In the genomic region with DNA sequence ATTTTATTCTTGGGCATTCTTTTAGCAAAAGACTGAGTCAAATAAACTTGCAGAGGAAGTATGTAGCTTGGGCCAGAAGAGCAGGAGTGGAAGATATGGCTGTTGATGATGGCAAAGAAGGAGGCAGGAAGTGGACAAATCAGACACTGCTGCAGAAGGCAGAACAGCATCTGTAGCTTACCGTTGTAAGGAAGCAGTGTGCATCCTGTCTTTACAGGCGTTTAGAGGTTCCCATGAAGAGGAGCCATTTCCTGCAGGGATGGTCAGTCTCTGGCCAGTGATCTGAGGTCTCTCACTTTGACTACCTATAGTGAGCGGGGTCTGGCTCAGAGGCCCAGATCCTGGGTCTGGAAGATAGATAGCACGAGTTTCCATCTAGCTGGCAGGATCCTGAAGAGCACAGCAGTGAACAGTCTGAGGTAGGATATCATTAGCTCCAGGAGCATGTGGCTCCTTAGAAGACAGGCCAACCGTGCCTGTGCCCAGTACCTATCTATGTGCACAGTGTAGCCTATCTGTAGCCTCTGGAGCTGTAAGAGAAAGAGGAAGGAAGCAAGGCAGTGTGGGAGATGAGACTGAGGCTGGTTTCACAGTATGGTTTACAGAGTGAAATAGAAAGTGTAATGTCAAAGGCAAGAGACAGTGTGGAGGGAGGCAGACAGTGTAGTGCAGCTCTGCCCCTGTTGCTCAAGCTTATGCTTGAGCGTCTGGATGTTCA, we compare ENCODE assay signal across 13 mouse cellular contexts. TPM values are rescaled to one million over a fixed set of nuclear protein-coding genes. Genes with fewer than 3 reads are reported as not detected.
DNase-seq lines count a peak whose midpoint lies in the region; ATAC-seq lines count a peak whose summit lies in the region.
"Had no signal": no experiment of that assay in that cellular context is flagged by ENCODE, and none has a peak within 500 bp of the region (broad histone marks: within the 10 kb centered on the region; RNA-seq: fewer than 3 reads in every experiment).

No protein-coding gene starts in this region.

- no peaks in the 10 kb centered on the region for H3K9me3 ChIP-seq in heart, embryonic 14.5 days (ENCODE audit: control insufficient read depth, low read length)
- no peaks in the 10 kb centered on the region for H3K9me3 ChIP-seq in heart, embryonic 11.5 days (replicated peaks; ENCODE audit: control insufficient read depth, low read length)
- no peaks in the 10 kb centered on the region for H3K9me3 ChIP-seq in liver, embryonic 15.5 days (replicated peaks)
- H3K9me3 ChIP-seq: intestine, embryonic 15.5 days had no signal

- H3K27me3 ChIP-seq in heart, embryonic 14.5 days (ENCODE audit: control insufficient read depth, insufficient read depth, low read length) = no peaks in the 10 kb centered on the region
- H3K27me3 ChIP-seq in heart, embryonic 11.5 days (ENCODE audit: control insufficient read depth, insufficient read depth, low read length) = no peaks in the 10 kb centered on the region
- no peaks in the 10 kb centered on the region for H3K27me3 ChIP-seq in liver, embryonic 15.5 days
- H3K27me3 ChIP-seq: intestine, embryonic 15.5 days had no signal

- H3K27ac ChIP-seq in heart, embryonic 14.5 days (replicated peaks in 1 of 2; ENCODE audit: control insufficient read depth in 1 of 2, insufficient read depth in 1 of 2, low read depth in 2 of 2, low read length in 2 of 2) = peak overlapping the region; percentile 8 to 37; a peak in 1 of 4 replicates
- no peak overlapping the region for H3K27ac ChIP-seq in heart, embryonic 11.5 days (ENCODE audit: low read depth, low read length)
- H3K27ac ChIP-seq in liver, embryonic 15.5 days (replicated peaks) = no peak overlapping the region
- H3K27ac ChIP-seq: intestine, embryonic 15.5 days had no signal

- H3K4me2 ChIP-seq in heart, embryonic 14.5 days (ENCODE audit: low read length) = no peak overlapping the region
- H3K4me2 ChIP-seq in heart, embryonic 11.5 days = no peak overlapping the region
- no peak overlapping the region for H3K4me2 ChIP-seq in liver, embryonic 15.5 days
- H3K4me2 ChIP-seq: intestine, embryonic 15.5 days had no signal

- 61% methylated on average over 6 of the region's 6 CpGs for WGBS in heart, embryonic 14.5 days
- WGBS in heart, embryonic 11.5 days (ENCODE audit: insufficient replicate concordance) = 62% methylated on average over 6 of the region's 6 CpGs
- 24% methylated on average over 6 of the region's 6 CpGs for WGBS in liver, embryonic 15.5 days (ENCODE audit: insufficient replicate concordance)

- H3K4me1 ChIP-seq in heart, embryonic 14.5 days (ENCODE audit: control insufficient read depth in 2 of 2, insufficient read depth in 2 of 2, low read length in 2 of 2) = peaks cover 2 to 7% of the 10 kb centered on the region in 2 experiments; a peak in 1 of 4 replicates
- no peaks in the 10 kb centered on the region for H3K4me1 ChIP-seq in heart, embryonic 11.5 days (ENCODE audit: control insufficient read depth, insufficient read depth, low read length)
- peaks cover 6% of the 10 kb centered on the region; the same call in 1 of the 2 replicates for H3K4me1 ChIP-seq in liver, embryonic 15.5 days (replicated peaks)
- H3K4me1 ChIP-seq: intestine, embryonic 15.5 days had no signal

- DNase-seq in 416B (ENCODE audit: low read depth) = peak; percentile 86
- DNase-seq in adrenal gland, postnatal 14 days = no peak
- no peak for DNase-seq in right cerebral cortex, adult 2 months (ENCODE audit: low spot score in 2 of 2)
- no peak for DNase-seq in spleen, postnatal 4 days (ENCODE audit: low spot score in 2 of 2)
- DNase-seq: adrenal gland, postnatal 10 days; cerebellum, adult 11 months; lung, postnatal 10 days; thymus, postnatal 14 days had no signal

- no peak overlapping the region for H3K9ac ChIP-seq in heart, embryonic 14.5 days (ENCODE audit: low read length)
- no peak overlapping the region for H3K9ac ChIP-seq in heart, embryonic 11.5 days (ENCODE audit: low read depth, low read length)
- no peak overlapping the region for H3K9ac ChIP-seq in liver, embryonic 15.5 days
- H3K9ac ChIP-seq: intestine, embryonic 15.5 days had no signal

- H3K4me3 ChIP-seq in heart, embryonic 14.5 days (ENCODE audit: control insufficient read depth in 1 of 2, insufficient read depth in 1 of 2, low read depth in 1 of 2, low read length in 2 of 2) = no peak overlapping the region
- no peak overlapping the region for H3K4me3 ChIP-seq in heart, embryonic 11.5 days (ENCODE audit: low read depth, low read length)
- no peak overlapping the region for H3K4me3 ChIP-seq in liver, embryonic 15.5 days (replicated peaks)
- H3K4me3 ChIP-seq: intestine, embryonic 15.5 days had no signal

- H3K36me3 ChIP-seq in heart, embryonic 14.5 days (ENCODE audit: control insufficient read depth, insufficient read depth, low read length) = peaks cover 46% of the 10 kb centered on the region
- peaks cover 11% of the 10 kb centered on the region for H3K36me3 ChIP-seq in heart, embryonic 11.5 days (ENCODE audit: control insufficient read depth, insufficient read depth, low read length)
- peaks cover 32% of the 10 kb centered on the region for H3K36me3 ChIP-seq in liver, embryonic 15.5 days (replicated peaks)

- ATAC-seq in heart, embryonic 14.5 days (ENCODE audit: insufficient number of reproducible peaks, insufficient read depth, low FRiP score, low read depth) = no peak
- no peak for ATAC-seq in heart, embryonic 11.5 days (replicated peaks; ENCODE audit: insufficient number of reproducible peaks, low FRiP score, low TSS enrichment)
- peak; percentile 81 for ATAC-seq in activated CD4-positive, CD25-positive, alpha-beta regulatory T cell, adult 4 months
- ATAC-seq in liver, embryonic 15.5 days (ENCODE audit: insufficient read depth) = 0 out of 2 replicates have a peak, but pooled peaks have one; percentile 12
- ATAC-seq: intestine, embryonic 15.5 days had no signal

RNA-seq across cellular contexts. Expression of a gene that starts 42.8 kb away (rescaled TPM):
- 19.8 and 21.0 TPM in 2 replicates for polyA plus RNA-seq in heart, embryonic 14.5 days (2014; fragmentation: Nextera tagmentation; extraction: Ambion mirVana)
- polyA plus RNA-seq in heart, embryonic 11.5 days (2014; fragmentation: Nextera tagmentation; extraction: Ambion mirVana) = 16.4 and 16.9 TPM in 2 replicates
- 10 to 100 TPM; 40.0 to 41.0 TPM for polyA plus RNA-seq in activated CD4-positive, CD25-positive, alpha-beta regulatory T cell, adult 4 months (2017; shearing (Covaris generic))
- 8.6 and 9.8 TPM in 2 replicates for polyA plus RNA-seq in liver, embryonic 15.5 days (2015; fragmentation: Nextera tagmentation; extraction: Ambion mirVana)
- 16.7 and 21.8 TPM in 2 replicates for total RNA-seq in adrenal gland, postnatal 14 days (2021)

RNA-seq across cellular contexts. Expression of a gene that starts 42.9 kb away (rescaled TPM):
- 6.8 and 13.9 TPM in 2 replicates for polyA plus RNA-seq in heart, embryonic 14.5 days (2014; fragmentation: Nextera tagmentation; extraction: Ambion mirVana)
- polyA plus RNA-seq in heart, embryonic 11.5 days (2014; fragmentation: Nextera tagmentation; extraction: Ambion mirVana) = 5.6 and 6.0 TPM in 2 replicates
- polyA plus RNA-seq in activated CD4-positive, CD25-positive, alpha-beta regulatory T cell, adult 4 months (2017; shearing (Covaris generic)) = not detected
- polyA plus RNA-seq in liver, embryonic 15.5 days (2015; fragmentation: Nextera tagmentation; extraction: Ambion mirVana) = 0.38 and 0.41 TPM in 2 replicates
- 1.7 and 2.9 TPM in 2 replicates for total RNA-seq in adrenal gland, postnatal 14 days (2021)

Comparison
In these comparisons a context has a peak if more than half of its experiments do, and no peak if none do; other contexts are left out.
1. H3K27ac ChIP-seq: peak in heart, embryonic 14.5 days (2 of 2); none in heart, embryonic 11.5 days (single experiment) and liver, embryonic 15.5 days (single experiment).
2. ATAC-seq: peak in activated CD4-positive, CD25-positive, alpha-beta regulatory T cell, adult 4 months (single experiment) and liver, embryonic 15.5 days (single experiment); none in heart, embryonic 14.5 days (single experiment) and heart, embryonic 11.5 days (single experiment).